Mouse (Mus musculus) urinary bladder, postnatal 4 days (tissue): ENCODE measurements at regions not wholly inside any gene's neighbourhood (a gene's known extent, or its start where the extent isn't known, plus 50 kb on each side); places are given as distances from the start of the nearest gene placed in this dataset.

ENCODE experiments used
- DNase-seq, 2 experiments: peaks; one replicate each; pipeline ENCODE4 v3.0.0; 2021 to 2022; ENCODE audit warnings: low spot score in 2 of 2

DNA sequence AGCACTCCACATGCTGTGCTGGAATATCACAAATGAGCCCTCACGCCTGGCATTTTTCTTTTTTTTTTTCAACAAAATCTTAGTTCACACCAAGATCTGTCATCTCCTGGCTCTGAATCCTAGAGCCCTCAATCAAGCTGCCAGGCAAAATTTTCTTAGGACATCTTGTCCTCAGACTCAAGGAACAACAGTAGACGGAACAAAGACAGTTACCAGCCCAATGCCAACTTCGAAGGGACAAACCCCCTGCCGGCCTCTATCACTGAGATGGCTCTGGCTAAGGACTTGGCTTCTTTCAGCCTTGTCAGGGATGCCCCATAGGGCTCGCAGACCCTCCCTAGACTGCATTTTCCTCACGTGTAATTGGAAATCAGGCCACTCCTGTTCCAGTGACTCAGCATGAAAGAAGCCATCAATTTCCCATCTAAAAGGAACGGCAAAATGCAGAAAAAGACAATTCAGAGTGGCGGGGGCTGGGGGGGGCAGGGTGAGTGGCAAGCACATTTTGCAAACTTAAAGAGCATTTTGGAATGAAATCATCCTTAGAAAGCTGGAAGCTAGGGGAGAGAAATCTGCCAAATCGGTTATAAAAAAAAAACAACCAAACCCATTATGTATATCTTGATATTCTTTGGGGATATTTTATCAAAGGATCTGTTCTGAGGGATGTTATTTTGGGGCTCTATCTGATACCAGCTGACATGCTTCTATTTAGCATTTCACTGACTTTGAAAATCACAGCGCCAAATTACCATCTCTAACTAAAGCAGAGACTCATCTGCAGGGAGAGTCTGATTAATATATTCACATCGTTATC is 116.1 kb upstream of the Sulf2 start:
- no peak for DNase-seq

DNA sequence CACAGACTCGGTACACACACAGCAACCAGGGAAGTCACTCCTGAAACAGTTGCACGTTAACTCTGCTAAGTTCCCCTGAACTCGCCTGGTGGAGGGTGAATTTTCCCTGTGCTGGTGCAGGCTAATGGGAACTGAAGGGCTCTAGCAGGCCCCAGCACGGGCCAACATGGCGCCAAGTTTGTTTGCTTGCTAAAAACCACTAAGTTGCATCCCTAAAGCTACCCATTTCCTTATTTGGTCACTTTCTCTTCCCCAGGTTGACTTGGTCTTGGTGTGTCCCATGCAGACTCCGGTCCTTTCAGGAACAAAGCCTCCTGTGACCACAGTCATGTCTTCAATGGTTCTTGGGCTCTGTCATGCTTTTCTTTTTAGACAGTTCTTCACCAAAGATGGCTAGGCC is 114.5 kb upstream of the Sulf2 start:
- no peak for DNase-seq

DNA sequence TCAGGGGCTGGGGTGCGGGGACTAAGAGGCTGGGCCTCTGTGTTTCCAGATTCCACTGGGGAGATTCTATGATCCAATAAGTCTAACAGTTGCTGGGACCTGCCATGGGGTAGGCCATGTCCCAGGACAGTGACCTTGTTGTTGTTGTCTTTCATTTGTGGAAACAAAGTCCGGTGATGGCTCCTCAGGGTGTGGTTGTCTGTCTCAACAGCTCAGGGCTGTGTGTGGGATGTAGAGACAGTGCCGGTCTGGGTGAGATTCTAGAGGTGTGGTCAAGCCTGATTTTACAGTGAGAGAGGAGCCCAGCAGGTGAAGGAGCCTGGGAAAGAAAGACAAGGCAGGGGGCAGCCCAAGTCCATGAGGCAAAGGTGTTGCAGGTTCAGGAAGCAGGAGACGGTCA is 111.5 kb upstream of the Sulf2 start:
- no peak for DNase-seq

DNA sequence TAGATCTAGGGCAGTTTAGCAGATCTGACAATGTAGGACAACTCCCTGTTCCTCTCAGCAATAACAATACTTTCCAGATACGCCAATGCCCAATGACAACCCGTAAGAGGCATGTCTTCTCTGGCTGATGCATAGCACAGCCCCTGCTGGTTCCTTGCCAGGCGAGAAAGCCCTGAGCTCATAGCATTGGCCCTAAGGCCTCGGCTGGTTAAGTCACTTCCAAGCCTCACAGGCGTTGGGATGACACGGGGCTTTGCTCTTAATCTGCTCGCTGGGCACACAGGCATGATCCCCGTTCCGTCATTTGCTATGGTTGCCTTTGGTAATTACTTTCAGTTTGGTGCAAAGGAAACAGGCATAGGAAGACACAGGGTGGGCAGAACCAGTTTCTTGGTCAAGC is 111.0 kb upstream of the Sulf2 start:
- peak; percentile 35 to 71 for DNase-seq

DNA sequence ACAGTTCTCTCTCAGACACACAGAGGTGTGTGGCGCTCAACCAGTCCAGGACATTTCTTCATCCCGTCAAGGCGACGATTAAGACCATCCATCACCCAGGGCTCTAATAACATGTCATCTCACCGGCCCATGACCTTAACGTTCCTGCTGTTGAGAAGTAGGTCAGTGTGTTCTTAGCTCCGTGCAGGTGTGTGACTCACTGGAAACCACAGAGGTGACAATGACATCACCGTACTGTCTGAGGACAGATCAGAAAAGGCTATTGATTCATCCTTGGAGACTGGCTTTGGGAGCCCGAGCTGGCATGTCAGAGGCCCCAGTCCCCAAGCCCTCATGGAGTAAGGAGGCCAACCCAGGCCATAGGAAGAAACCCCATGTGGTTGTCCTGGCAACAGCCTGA is 109.3 kb upstream of the Sulf2 start:
- DNase-seq, result no peak

DNA sequence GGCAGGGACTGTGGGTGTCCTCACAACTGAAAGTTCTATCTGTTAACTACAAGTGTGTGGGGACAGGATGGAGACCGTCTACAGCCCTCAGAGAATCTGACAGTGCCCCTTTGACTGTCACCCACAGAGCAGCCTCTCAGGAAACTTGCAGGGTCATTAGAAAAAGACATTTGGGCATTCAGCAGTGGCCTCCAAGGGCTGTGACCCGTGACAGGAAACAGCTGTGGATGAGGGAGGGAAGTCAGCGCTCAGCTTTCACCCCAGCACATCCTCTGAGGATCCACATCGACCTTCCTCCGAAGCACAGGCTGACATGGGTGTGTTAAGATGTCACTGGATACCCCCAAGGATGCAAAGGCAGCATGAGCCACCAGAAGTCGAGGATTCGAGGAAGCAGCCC is 106.3 kb upstream of the Sulf2 start:
- DNase-seq, result no peak

DNA sequence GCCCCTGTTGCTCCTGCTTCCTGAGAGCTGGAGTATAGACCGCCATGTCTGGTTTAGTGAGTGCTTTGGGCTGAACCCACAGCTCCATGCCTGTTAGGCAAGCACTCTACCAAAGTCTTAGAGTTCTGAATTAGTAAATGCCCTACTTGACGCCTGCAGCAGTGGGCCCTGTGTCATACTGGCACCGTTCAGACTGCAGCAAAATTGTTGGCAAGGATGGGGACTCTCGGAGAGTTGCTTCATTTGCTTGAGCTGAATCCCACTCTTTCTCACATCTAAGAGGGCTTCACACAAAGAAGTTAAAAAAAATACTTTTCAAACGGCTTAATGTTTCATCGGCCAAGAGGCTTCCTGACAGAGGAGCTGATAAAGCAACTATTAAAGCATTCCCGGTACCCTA is 105.6 kb upstream of the Sulf2 start:
- DNase-seq, result no peak

DNA sequence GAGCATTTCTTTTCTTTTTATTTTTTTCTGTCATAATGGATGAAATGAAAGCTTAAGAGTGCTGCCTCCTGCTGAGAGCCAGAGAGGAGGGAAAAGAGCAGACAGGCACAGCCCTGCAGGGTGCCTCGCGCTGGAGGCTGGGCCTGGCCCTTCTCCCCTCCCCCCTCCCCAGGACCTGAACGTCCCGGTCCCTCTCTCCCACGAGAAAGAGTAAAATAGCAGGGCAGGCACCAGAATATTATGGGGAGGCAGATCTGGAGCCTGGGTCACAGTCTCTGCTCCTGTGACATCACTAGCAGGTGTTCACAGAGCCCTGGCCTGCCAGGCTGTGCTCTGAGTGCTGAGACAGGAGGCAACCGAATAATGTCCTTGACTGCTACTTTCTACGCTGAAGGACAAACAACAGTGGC is 103.3 kb upstream of the Sulf2 start:
- no peak for DNase-seq

DNA sequence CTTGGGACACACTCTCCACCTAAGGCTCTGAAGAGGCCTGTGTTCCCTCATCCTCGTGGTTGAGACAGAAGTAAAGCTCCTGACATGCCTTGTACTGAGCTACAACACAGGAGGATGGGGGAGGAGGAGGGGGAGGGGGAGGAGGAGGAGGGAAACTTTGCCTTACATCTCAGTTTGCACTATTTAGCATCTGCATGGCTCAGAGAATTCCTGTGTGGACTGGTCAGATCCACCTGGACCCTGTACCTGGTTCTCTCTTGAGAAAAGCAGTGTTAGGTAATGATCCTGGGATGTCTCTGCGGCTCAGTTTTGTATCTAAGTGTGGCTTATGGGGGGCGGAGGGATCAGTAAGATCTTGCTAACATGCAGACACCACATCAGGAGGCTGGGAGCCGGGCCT is 102.2 kb upstream of the Sulf2 start:
- DNase-seq, result no peak

DNA sequence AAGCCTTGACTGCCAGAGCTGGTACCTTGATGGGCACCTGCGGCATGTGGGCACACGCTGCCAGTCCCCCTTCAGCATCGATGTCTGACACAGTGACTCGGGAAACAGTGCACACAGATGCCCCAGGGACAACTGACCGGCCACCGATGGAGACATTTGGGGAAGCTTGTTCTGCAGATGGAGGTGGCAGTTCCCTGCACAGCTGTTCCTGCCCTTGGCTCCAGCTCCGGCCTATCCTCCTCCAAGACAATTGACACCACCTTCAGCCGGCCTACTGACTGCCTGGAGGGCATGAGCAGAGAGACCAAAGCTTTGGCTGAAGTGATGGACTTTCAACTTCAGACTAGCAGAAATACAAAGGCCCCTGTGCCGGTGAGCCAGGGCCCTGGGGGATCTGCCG is 100.7 kb upstream of the Sulf2 start:
- no peak for DNase-seq

DNA sequence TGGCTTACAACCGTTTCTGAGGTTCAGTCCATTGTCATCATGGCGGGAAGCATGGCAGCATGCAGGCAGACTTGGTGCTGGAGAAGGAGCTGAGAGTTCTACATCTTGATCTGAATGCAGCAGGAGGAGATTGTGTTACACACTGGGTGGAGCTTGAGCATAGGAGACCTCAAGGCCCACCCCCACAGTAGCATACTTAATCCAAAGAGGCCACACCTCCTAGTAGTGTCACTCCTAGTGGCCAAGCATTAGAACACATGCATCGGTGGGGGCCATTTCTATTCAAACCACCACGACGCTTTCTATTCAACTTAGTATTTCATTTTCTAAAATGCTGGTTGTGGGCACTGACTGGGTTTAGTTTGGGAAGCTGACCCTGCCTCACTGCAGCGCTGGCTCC is 99.1 kb upstream of the Sulf2 start:
- DNase-seq, result no peak

DNA sequence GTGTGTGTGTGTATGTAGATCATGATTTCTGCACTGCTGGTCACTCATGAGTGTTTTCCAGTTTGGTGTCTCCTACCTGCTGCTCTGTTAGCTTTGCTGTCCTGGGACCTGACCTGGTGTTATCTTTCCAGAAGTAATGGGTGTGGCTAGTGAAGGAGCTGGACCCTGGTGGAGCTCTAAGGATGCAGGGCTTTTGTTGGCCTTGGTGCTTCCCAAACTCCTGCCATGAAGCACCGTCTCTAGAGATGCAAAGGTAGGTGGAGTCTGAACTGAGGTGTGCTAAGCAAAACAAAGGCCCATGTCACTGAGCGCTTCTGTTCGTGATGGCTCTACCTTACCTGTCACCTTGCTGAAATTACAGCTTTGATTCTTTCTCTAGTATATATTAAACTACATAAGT is 96.6 kb upstream of the Sulf2 start:
- no peak for DNase-seq

DNA sequence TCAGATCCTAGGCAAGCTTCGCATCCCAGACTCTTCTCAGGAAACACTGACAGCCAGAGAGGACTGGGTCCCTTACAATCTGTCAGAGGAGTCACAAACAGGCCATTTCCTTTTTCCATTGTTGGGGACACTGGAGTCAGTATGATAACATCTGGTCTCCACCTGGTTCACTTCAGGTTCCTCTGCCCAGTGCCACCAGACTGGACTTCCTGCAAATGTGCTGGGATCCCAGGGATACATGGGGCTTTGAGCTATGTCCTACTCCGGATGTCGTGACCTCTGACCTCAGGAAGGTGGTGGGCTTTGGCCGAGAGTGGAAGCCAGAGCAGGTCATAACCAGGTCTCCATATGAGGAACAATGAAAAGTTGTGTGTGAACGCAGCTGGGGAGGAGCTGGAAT is 96.0 kb upstream of the Sulf2 start:
- DNase-seq, result no peak

DNA sequence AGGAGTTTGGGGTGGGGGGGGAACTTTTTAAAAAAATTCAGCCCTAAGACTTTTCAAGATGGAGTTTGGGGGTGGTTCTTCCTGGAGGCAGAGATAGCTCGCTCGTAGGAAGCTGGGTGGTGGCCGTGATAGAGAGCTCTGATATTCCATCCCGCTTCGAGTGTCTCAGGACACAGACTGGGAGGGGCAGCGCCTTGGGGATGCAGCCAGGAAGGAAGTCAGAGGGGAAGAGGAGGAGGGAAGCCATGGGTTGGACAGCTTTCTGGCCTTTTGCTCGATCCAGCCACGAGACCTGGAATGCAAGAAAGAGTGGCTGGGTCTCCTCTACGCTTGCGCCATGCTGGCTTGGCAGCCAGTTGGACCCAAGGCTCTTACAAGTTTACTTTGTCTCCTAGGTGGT is 95.1 kb upstream of the Sulf2 start:
- DNase-seq, result no peak

DNA sequence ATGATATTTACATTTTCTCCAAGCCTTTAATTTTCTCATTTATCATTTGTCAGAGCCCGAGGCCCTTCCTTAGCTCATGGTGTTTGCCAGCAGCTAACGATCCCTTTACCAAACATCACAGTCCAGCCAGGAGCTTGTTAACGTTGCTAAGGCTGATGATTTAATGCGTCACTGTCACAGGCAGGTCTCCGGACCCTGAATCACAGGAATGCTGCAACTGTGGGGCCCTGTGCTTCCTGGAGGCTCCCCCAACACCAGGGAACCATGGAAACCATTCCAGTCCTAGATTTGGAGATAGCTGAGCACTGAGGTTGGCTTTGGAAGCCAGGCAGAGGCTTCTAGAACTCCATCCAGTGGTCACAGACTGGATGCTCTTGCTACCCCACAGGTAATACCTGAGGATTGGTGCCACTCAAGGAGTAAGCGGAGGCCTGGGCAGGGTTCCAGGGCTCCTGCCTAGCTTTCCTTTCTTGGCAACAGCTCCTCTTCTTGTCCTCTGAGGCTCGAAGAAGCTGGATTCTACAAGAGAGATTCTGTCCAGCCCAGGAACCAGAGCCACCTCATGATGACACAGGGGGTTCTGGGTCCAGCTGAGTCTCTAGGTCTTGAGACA is 94.0 kb upstream of the Sulf2 start:
- DNase-seq, result no peak

DNA sequence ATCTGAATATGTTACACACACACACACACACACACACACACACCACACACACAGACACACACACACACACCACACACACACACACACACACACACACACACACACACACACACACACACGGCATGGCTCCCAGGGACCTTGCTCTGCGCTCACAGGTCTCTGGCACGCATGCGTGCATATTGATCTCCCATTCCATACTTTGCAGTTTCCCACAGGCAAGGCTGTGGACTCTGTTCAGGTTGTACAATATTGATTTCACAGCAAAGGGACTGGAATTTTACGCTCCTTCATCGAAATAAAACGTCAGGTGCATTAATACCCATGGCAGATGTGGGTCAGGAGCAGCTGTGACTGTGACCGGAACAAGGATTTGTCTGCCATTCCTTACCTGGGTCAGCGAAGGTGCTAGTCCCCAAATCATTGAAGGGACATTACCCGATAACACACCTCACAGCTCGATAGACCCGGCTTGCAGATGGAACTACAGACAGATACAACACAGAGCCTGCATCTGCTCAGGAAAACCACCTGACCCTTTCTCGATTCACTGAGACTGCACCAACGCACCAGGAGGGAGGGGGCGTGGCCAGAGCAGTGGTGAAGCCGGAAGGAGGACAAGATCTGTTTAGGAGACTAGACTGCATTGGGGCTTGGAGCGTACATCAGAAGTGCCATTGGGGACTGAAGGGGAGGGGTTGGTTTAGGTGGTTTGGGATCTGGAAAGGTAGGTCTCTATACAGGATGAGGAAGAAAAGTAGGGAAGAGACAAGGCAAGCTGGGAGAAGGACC is 91.1 kb upstream of the Sulf2 start:
- DNase-seq, result no peak

DNA sequence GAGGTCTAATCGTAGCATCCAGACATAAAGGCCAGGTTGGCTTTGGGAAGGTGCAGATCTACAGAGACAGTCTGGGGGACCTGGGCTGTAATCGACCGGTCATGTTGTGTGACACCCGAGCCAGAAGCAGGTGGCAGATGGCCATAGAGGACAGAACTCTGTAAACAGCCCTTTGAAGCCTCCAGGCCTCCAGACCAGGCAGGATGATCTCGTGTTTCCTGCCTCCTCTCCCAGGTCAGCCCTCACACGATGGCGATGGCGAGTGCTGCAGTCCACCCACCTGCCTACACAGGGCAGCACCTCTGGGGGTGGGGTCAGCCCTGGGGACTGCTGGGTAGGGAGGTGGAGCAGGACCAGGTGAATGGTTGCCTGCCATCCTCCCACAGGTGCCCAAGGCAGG is 89.8 kb upstream of the Sulf2 start:
- no peak for DNase-seq

DNA sequence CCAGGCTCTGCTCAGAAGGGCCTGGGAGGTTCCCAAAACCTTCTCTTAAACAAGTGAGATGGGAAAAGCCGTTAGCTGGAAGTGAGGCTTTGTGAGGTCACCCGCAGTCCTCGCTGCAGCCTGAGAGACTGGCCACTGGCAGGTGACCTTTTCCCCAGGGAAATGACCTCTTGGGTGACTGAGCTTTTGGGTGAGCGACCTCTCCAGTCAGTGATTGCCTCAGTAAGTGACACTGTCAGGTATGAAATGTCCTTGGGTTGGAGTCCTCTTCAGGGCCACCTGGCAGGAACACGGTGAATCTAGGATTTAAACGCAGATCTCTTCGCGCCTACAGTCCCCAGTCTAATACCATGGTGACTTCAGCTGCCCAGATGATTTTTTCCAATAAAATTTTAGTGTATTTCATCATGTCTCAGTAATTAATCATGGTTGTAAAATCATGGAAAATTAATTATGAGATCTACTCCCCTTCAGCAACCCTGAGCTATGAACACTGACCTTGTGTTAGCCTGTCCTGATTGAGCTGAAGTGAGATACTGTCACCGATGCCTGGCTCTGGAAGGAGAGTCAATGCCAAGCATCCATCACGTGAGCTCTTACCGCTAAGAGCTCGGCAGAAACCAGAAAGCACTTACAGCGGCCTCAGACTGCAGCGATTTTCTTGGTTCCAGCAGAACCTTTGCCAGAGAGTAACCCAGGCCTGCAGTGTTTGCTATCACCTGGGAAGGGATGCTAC is 87.5 kb upstream of the Sulf2 start:
- no peak for DNase-seq

DNA sequence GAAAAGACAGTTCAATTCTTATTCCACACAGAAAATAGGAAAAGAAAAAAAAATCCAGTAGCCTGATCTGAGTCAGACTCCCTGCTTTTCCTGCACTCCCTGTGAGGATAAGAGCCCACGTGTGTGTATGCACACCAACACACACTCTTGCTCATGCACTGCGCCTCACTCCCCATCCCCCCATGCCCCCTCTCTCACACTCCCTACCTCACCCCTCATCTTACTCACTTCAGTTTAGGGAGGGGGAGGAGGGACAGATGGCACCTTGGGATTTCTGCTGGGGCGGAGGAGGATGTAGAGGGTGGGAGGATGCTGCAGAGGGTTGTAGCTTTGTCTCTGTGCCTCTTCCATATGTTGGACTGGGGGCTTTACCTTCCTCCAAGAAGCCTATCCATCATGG is 85.8 kb upstream of the Sulf2 start:
- DNase-seq, result no peak

DNA sequence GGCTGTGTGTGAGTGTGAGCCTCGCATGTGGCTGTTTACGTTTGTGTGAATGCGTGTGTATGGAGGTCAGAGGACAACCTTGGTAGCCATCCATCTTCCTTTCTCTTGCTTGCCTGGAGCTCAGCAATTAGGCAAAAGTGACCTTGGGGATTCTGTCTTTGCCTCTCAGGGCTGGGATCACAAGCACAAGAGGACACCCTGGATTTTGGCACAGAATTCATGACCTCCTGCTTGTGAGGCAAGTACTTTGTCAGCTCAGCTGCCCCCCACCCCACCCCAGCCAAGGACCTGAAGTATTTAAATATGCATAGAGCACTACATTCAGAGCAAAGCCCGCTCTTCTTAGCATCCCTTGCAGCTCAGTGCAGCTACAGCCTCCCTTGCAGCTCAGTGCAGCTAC is 84.6 kb upstream of the Sulf2 start:
- no peak for DNase-seq

DNA sequence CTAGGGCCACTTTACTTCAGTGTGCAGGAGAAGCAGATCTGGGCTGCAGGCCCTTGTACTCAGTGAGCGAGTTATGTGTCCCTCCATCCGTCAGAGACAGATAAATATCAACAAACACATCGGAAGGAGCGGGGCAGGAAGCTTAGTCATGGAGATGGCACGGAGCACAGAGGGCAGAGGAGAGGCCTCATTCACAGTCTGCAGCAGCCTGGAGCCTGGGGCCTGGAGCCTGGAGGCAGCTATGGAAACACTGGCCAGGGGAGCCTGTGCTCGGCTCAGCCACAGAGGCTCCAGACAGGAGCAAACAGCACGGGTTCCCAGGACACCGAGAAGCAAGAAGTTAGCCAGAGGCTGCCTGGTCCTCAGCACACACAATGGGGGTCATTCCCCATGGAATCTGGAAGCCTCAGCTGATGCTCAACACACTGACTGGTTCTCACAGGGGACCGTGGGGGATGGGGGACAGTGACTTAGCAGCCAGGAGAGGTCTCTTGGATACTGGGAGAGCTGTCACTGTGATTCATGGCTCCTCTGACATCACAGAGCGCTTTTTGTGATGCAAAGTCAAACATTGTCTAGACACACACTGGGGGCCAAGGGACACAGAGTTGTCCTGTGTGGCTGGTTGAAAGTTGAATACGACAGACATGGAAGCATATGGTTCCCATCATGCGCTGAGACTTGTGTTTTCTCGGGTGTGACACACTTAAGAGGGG is 82.2 kb upstream of the Sulf2 start:
- no peak for DNase-seq

DNA sequence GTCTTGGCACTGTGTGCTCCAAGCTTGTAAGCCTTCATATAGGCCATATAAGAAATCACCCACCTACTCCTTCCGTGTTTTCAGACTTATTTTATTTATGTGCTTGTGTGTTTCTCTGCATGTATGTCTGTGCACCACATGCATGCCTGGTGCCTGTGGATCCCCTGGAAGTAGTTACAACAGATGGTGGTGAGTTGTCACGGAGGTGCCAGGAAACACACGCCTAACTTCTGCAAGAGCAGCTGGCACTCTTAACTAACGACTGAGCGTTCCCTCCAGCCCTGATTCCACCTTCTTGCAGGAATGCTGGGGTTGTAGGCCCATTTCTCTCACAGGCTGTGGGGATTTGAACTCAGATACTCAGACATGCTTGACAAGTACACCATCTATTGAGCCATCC is 80.6 kb upstream of the Sulf2 start:
- DNase-seq, result no peak
